Mouse (Mus musculus) forebrain, embryonic 16.5 days (tissue): ENCODE measurements around the gene Ccdc27. TPM values are rescaled to one million over a fixed set of nuclear protein-coding genes. Genes with fewer than 3 reads are reported as not detected.

Source experiments
- ATAC-seq: fragments of 200-750 bp; cut with Nextera tagmentation; 2 replicates; pipeline ENCODE4 v1.8.0; 2017; ENCODE audit warnings: mild to moderate bottlenecking, moderate library complexity
- H3K27ac ChIP-seq: fragments of 300-500 bp; sonication (generic); 2 replicates; pipeline ENCODE4 v1.5.1; 2014; ENCODE audit warnings: low read length, control low read depth
- H3K27me3 ChIP-seq: fragments of 300-500 bp; sonication (generic); replicated peaks from 2 replicates; pipeline ENCODE4 v1.6.1; 2014; ENCODE audit warnings: low read length; ENCODE audit not compliant: control insufficient read depth, insufficient read depth
- H3K36me3 ChIP-seq: fragments of 300-500 bp; sonication (generic); 2 replicates; pipeline ENCODE4 v1.6.1; 2014; ENCODE audit not compliant: control insufficient read depth, insufficient read depth
- H3K4me1 ChIP-seq: fragments of 300-500 bp; sonication (generic); replicated peaks from 2 replicates; pipeline ENCODE4 v1.6.1; 2014; ENCODE audit warnings: low read length; ENCODE audit not compliant: control insufficient read depth, insufficient read depth
- H3K4me2 ChIP-seq: fragments of 300-500 bp; sonication (generic); 2 replicates; pipeline ENCODE4 v1.6.1; 2014; ENCODE audit warnings: mild to moderate bottlenecking, low read length, control low read depth
- H3K4me3 ChIP-seq: fragments of 300-500 bp; sonication (generic); replicated peaks from 2 replicates; pipeline ENCODE4 v1.5.1; 2014; ENCODE audit warnings: mild to moderate bottlenecking, low read length, control low read depth
- H3K9ac ChIP-seq: fragments of 300-500 bp; sonication (generic); replicated peaks from 2 replicates; pipeline ENCODE4 v1.6.1; 2014; ENCODE audit warnings: low read depth, low read length, control low read depth
- H3K9me3 ChIP-seq: fragments of 300-500 bp; sonication (generic); 2 replicates; pipeline ENCODE4 v1.6.1; 2016; ENCODE audit warnings: low read length; ENCODE audit not compliant: control insufficient read depth
- WGBS: fragments of 180-500 bp; shearing (Covaris S2); extraction: QIAGEN DNeasy Blood & Tissue Kit; methylation state at CpG from one replicate; pipeline ENCODE4 v1.1.7; 2014; 5-methylcytosine and 5-hydroxymethylcytosine counted together
- polyA plus RNA-seq: library from polyadenylated mRNA; unstranded; fragments of >200 nt; fragmentation: Nextera tagmentation; extraction: Ambion mirVana; gene quantifications from 2 replicates; pipeline ENCODE4 v1.2.1, GENCODE M21; 2015

Gene Ccdc27
- polyA plus RNA-seq, 1 experiment from 2014 or later, result not detected

DNA sequence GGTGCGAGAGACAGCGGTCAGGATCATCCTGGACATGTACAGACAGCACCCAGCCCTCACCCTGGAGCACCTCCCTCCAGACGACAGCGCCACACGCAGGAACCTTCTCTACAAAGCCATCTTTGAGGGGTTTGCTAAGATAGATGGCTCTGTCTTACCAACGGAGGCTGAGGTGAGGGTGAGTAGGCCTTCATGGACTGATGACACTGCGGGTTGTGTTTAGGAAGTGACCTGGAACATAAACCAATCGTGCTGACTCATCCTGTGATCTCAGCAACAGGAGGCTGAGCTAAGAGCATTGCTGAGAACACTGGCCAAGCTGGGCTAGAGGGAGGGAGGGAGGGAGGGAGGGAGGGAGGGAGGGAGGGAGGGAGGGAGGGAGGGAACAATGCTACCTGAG is 49.0 kb downstream of the Ccdc27 start:
- Histone ChIP-seq H3K4me3 (no peak overlapping the region), H3K9ac (no peak overlapping the region), H3K27me3 (no peaks in the 10 kb centered on the region), H3K27ac (no peak overlapping the region), H3K4me1 (no peaks in the 10 kb centered on the region), H3K36me3 (peaks cover 46% of the 10 kb centered on the region), H3K4me2 (no peak overlapping the region), H3K9me3 (no peaks in the 10 kb centered on the region)
- 93% methylated on average over 8 of the region's 8 CpGs for WGBS
- ATAC-seq, result no peak

- Histone ChIP-seq H3K27me3 (no peaks in the 10 kb centered on the region), H3K4me2 (no peak overlapping the region), H3K4me1 (no peaks in the 10 kb centered on the region), H3K36me3 (peaks cover 46% of the 10 kb centered on the region), H3K27ac (no peak overlapping the region), H3K9me3 (no peaks in the 10 kb centered on the region), H3K9ac (no peak overlapping the region), H3K4me3 (no peak overlapping the region)
- ATAC-seq, result no peak
- 86% methylated on average over 10 of the region's 10 CpGs for WGBS
These were observed 49.8 kb downstream of the Ccdc27 start for GRCm38 (mm10) chr4:153992715-153993114.

DNA sequence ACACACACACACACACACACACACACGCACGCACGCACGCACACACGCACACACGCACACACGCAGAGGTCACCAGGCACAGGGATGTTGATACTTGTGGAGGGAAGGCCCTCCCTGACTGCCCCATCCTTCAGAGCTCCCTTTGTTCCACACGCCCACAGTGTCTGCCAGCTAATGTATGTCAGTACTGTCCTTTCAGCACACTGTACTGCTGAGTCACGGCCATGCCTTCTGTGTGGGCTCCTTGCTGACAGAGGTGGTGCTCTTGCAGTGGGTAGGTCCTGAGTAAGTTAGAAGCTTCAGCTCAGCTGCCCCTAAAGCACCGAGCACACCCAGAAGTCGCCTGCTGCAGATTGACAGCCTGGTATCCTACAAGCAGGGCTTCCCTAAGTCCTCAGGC is 62.0 kb downstream of the Ccdc27 start:
- Histone ChIP-seq H3K4me2 (no peak overlapping the region), H3K9me3 (no peaks in the 10 kb centered on the region), H3K36me3 (peaks cover 29% of the 10 kb centered on the region), H3K4me3 (no peak overlapping the region), H3K9ac (no peak overlapping the region), H3K4me1 (peaks cover 13% of the 10 kb centered on the region), H3K27me3 (no peaks in the 10 kb centered on the region), H3K27ac (no peak overlapping the region)
- ATAC-seq, result no peak
- 93% methylated on average over 11 of the region's 11 CpGs for WGBS

DNA sequence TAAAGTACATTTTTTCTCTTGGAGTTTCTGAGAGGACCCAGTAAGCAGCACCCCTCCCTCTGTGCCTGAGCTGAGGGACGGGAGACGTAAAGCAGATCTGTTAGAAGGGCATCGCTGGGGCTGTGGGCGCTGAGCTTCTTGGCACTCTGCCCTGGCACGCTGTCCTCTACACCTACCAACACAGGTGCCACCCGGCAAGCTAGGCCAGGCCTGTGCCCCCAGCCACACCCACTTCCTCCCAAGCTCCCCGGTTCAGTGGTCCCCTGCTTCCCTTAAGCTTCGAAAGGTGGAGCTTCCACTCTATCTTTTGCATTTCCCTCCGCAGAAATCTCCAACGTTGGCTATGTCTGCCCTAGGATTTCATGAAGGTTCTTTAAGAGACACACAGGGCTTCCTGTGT is 63.2 kb downstream of the Ccdc27 start:
- WGBS, result 90% methylated on average over 10 of the region's 10 CpGs
- H3K36me3 ChIP-seq, result peaks cover 22% of the 10 kb centered on the region
- no peak overlapping the region for H3K9ac ChIP-seq
- no peaks in the 10 kb centered on the region for H3K9me3 ChIP-seq
- no peak overlapping the region for H3K4me3 ChIP-seq
- H3K4me1 ChIP-seq, result peaks cover 15% of the 10 kb centered on the region
- H3K27me3 ChIP-seq, result no peaks in the 10 kb centered on the region
- ATAC-seq, result no peak
- no peak overlapping the region for H3K27ac ChIP-seq
- H3K4me2 ChIP-seq, result no peak overlapping the region

Other genes starting within 250 kb of the Ccdc27 start
- gene A430005L14Rik, start 85.4 kb downstream of the Ccdc27 start, polyA plus RNA-seq, result 62.1 and 66.1 TPM in 2 replicates
- gene Dffb, start 67.6 kb downstream of the Ccdc27 start, polyA plus RNA-seq, result 12.3 and 13.1 TPM in 2 replicates
- gene Cep104, start 67.5 kb downstream of the Ccdc27 start, polyA plus RNA-seq, result 21.1 and 23.5 TPM in 2 replicates
- gene Lrrc47, start 30.9 kb downstream of the Ccdc27 start, polyA plus RNA-seq, result 22.2 and 25.4 TPM in 2 replicates
- 2.9 and 3.7 TPM in 2 replicates for gene Smim1, start 16.4 kb downstream of the Ccdc27 start, polyA plus RNA-seq
- 5.7 and 5.9 TPM in 2 replicates for gene Trp73, start 97.5 kb upstream of the Ccdc27 start, polyA plus RNA-seq
- 59.2 and 60.7 TPM in 2 replicates for gene Wrap73, start 99.7 kb upstream of the Ccdc27 start, polyA plus RNA-seq
- 174 and 176 TPM in 2 replicates for gene Tprgl, start 118.0 kb upstream of the Ccdc27 start, polyA plus RNA-seq
- 7.7 and 10.0 TPM in 2 replicates for gene Megf6, start 128.1 kb upstream of the Ccdc27 start, polyA plus RNA-seq